Mouse (Mus musculus) liver, embryonic 14.5 days (tissue): ENCODE results near the gene Cmah. TPM values are rescaled to one million over a fixed set of nuclear protein-coding genes. Genes with fewer than 3 reads are reported as not detected.
A peak's percentile ranks its signal among the peaks of the same experiment; 100 is the strongest.

Experiments used
- ATAC-seq: fragments of 200-750 bp; cut with Nextera tagmentation; 2 replicates; pipeline ENCODE4 v1.8.0; 2017; ENCODE audit warnings: moderate number of reproducible peaks, mild to moderate bottlenecking, moderate library complexity; ENCODE audit not compliant: insufficient read depth
- DNase-seq, 3 experiments: peaks; one replicate each; pipeline ENCODE4 v3.0.0-alpha.2; 2012 to 2013; ENCODE audit warnings: low read depth in 3 of 3, low spot score in 3 of 3
- H3K27ac ChIP-seq: fragments of 300-500 bp; sonication (generic); 2 replicates; pipeline ENCODE4 v1.5.1; 2014; ENCODE audit warnings: moderate library complexity, mild to moderate bottlenecking, control low read depth, inconsistent platforms
- H3K27me3 ChIP-seq: fragments of 300-500 bp; sonication (generic); 2 replicates; pipeline ENCODE4 v1.6.1; 2014; ENCODE audit warnings: mild to moderate bottlenecking, low read length, moderate library complexity; ENCODE audit not compliant: control insufficient read depth, insufficient read depth
- H3K36me3 ChIP-seq: fragments of 300-500 bp; sonication (generic); replicated peaks from 2 replicates; pipeline ENCODE4 v1.6.1; 2014; ENCODE audit warnings: low read depth; ENCODE audit not compliant: control insufficient read depth, insufficient read depth
- H3K4me1 ChIP-seq, 2 experiments: fragments of 200-500 bp in 1 of 2; fragments of 300-500 bp in 1 of 2; sonication (generic) in 1 of 2; replicated peaks; 2 replicates each; pipeline ENCODE4 v1.6.1; 2012 to 2014; ENCODE audit warnings: antibody characterized with exemption in 1 of 2, inconsistent platforms in 1 of 2, low read length in 1 of 2; ENCODE audit not compliant: control insufficient read depth in 2 of 2, insufficient read depth in 2 of 2
- H3K4me2 ChIP-seq: fragments of 300-500 bp; sonication (generic); 2 replicates; pipeline ENCODE4 v1.6.1; 2014; ENCODE audit warnings: low read depth, mild to moderate bottlenecking, control low read depth, moderate library complexity
- H3K4me3 ChIP-seq, 2 experiments: fragments of 200-500 bp in 1 of 2; fragments of 300-500 bp in 1 of 2; sonication (generic) in 1 of 2; 2 replicates each; pipeline ENCODE4 v1.5.1; 2012 to 2014; ENCODE audit warnings: low read depth in 2 of 2, low read length in 2 of 2, mild to moderate bottlenecking in 2 of 2, control low read depth in 1 of 2, inconsistent platforms in 1 of 2, moderate library complexity in 1 of 2; ENCODE audit not compliant: insufficient read depth in 1 of 2
- H3K9ac ChIP-seq: fragments of 300-500 bp; sonication (generic); replicated peaks from 2 replicates; pipeline ENCODE4 v1.6.1; 2014; ENCODE audit warnings: mild to moderate bottlenecking, control low read depth, moderate library complexity
- H3K9me3 ChIP-seq: fragments of 300-500 bp; sonication (generic); 2 replicates; pipeline ENCODE4 v1.6.1; 2016; ENCODE audit warnings: low read length, mixed read lengths; ENCODE audit not compliant: control insufficient read depth
- CTCF ChIP-seq: IDR thresholded peaks from 2 replicates; pipeline ENCODE4 v1.5.1; 2016; ENCODE audit warnings: antibody characterized with exemption, low read depth, control low read depth
- EP300 ChIP-seq: IDR thresholded peaks from 2 replicates; pipeline ENCODE4 v1.6.1; 2016; ENCODE audit warnings: antibody characterized with exemption, low read depth
- WGBS: fragments of 180-500 bp; shearing (Covaris S2); extraction: QIAGEN DNeasy Blood & Tissue Kit; methylation state at CpG from one replicate; pipeline ENCODE4 v1.1.7; 2014; ENCODE audit not compliant: insufficient replicate concordance; 5-methylcytosine and 5-hydroxymethylcytosine counted together
- polyA plus RNA-seq, 2 experiments: library from polyadenylated mRNA; depleted of rRNA in 1 of 2; stranded (reverse) in 1 of 2; unstranded in 1 of 2; fragments of >200 nt; fragmentation: Nextera tagmentation in 1 of 2; extraction: Ambion mirVana in 1 of 2; gene quantifications; 2 replicates each; pipeline versions ENCODE4 v1.2.1 to v1.2.3; 2012 to 2014

Gene Cmah
- 0.24 and 0.42 TPM in 2 replicates for polyA plus RNA-seq (2012; rRNA removed)
- 0.46 and 0.80 TPM in 2 replicates for polyA plus RNA-seq (2014; fragmentation: Nextera tagmentation; extraction: Ambion mirVana)

DNA sequence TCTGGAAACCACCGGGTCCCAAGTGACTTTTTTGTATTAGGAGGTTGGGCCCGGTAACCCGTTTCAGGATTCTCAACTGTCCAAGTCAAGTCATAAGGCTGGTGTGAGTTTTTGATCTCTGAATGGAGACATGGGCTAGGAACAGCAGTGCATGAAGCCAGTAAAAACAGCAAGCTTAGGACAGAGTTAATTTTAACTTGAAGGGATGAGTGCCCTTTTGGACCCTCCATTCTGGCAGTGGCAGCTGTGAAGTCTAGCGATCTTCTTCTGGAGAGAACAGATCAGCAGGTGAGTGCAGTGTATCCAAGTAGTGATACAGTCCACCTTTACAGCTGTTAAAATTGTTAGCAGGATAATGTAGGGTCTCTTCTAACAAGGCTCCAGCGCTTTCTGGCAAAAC, at the start of gene Cmah:
TSS of gene Cmah (plus strand) at position 204 of the 400 bp plus-strand sequence.
- DNase-seq (no peak), ATAC-seq (no peak)
- H3K4me3 ChIP-seq = no peak within 1 kb of the TSS
- H3K27ac ChIP-seq = no peak within 1 kb of the TSS
- peaks cover 0 to 10% of the 10 kb centered on the region in 2 experiments; a peak in 2 of 4 replicates for H3K4me1 ChIP-seq
- no peak within 1 kb of the TSS for H3K4me2 ChIP-seq
- 64% methylated on average over 5 of the region's 5 CpGs for WGBS
- no peaks in the 10 kb centered on the region for H3K36me3 ChIP-seq
- H3K9ac ChIP-seq = no peak within 1 kb of the TSS
- no peak for TF ChIP-seq CTCF
- no peak for TF ChIP-seq EP300
- no peaks in the 10 kb centered on the region for H3K27me3 ChIP-seq
- H3K9me3 ChIP-seq = no peaks in the 10 kb centered on the region

GRCm38 (mm10) chr13:24279407-24279761, 47.8 kb upstream of the Cmah start:
- Histone ChIP-seq H3K4me3 (no peak overlapping the region), H3K9me3 (no peaks in the 10 kb centered on the region), H3K27me3 (peaks cover 33% of the 10 kb centered on the region), H3K27ac (no peak overlapping the region), H3K4me1 (no peaks in the 10 kb centered on the region), H3K9ac (no peak overlapping the region), H3K36me3 (no peaks in the 10 kb centered on the region), H3K4me2 (no peak overlapping the region)
- no peak for DNase-seq
- 56% methylated on average over 11 of the region's 11 CpGs for WGBS
- ATAC-seq = no peak
- TF ChIP-seq EP300 (no peak), CTCF (no peak)

- ATAC-seq (no peak), DNase-seq (no peak)
- Histone ChIP-seq H3K4me3 (peak overlapping the region; percentile 48 to 55; a peak in 3 of 4 replicates), H3K27ac (no peak overlapping the region), H3K4me2 (peak overlapping the region; percentile 55), H3K4me1 (no peaks in the 10 kb centered on the region), H3K36me3 (no peaks in the 10 kb centered on the region), H3K27me3 (peaks cover 33% of the 10 kb centered on the region), H3K9me3 (no peaks in the 10 kb centered on the region), H3K9ac (no peak overlapping the region)
- 7% methylated on average over 20 of the region's 21 CpGs for WGBS
- TF ChIP-seq EP300 (no peak), CTCF (no peak)
Measured at GRCm38 (mm10) chr13:24279762-24280438, 47.3 kb upstream of the Cmah start.

- peak within 1 kb of the TSS; percentile 55 for H3K4me2 ChIP-seq
- peak in 2 of 3 experiments; percentile 20 to 22 for DNase-seq
- H3K4me1 ChIP-seq = no peaks in the 10 kb centered on the region
- H3K9ac ChIP-seq = no peak within 1 kb of the TSS
- H3K9me3 ChIP-seq = no peaks in the 10 kb centered on the region
- peak within 1 kb of the TSS; percentile 48 to 55 for H3K4me3 ChIP-seq
- H3K36me3 ChIP-seq = no peaks in the 10 kb centered on the region
- TF ChIP-seq CTCF (peak; percentile 67), EP300 (no peak)
- WGBS = under 1% methylated on average over 95 of the region's 96 CpGs
- H3K27me3 ChIP-seq = peaks cover 33% of the 10 kb centered on the region
- no peak within 1 kb of the TSS for H3K27ac ChIP-seq
- peak; percentile 91 for ATAC-seq
Measured at GRCm38 (mm10) chr13:24280439-24281431, 46.5 kb upstream of the Cmah start, which contains the start of gene Carmil1. TSS of gene Carmil1 (minus strand) at chr13:24280795.

- no peaks in the 10 kb centered on the region for H3K36me3 ChIP-seq
- H3K27me3 ChIP-seq = peaks cover 2% of the 10 kb centered on the region
- ATAC-seq (no peak), DNase-seq (no peak)
- H3K4me1 ChIP-seq = no peaks in the 10 kb centered on the region
- no peak overlapping the region for H3K4me2 ChIP-seq
- no peaks in the 10 kb centered on the region for H3K9me3 ChIP-seq
- H3K4me3 ChIP-seq = no peak overlapping the region
- WGBS = 65% methylated on average over 2 of the region's 2 CpGs
- no peak overlapping the region for H3K9ac ChIP-seq
- TF ChIP-seq EP300 (no peak), CTCF (no peak)
- H3K27ac ChIP-seq = no peak overlapping the region
Measured at GRCm38 (mm10) chr13:24287381-24287780, 39.8 kb upstream of the Cmah start.
